8 mouse cellular contexts compared by ENCODE assay signal in genomic region chr10:79925785-79926490, GRCm38 (mm10). TPM values are rescaled to one million over a fixed set of nuclear protein-coding genes. Genes with fewer than 3 reads are reported as not detected.
DNase-seq lines count a peak whose midpoint lies in the region; ATAC-seq lines count a peak whose summit lies in the region.
"Had no signal": no experiment of that assay in that cellular context is flagged by ENCODE, and none has a peak within 500 bp of the region (broad histone marks: within the 10 kb centered on the region; RNA-seq: fewer than 3 reads in every experiment).

No protein-coding gene starts in this region.

- H3K36me3 ChIP-seq in embryonic facial prominence, embryonic 13.5 days, result peaks cover 4% of the 10 kb centered on the region
- H3K36me3 ChIP-seq in intestine, embryonic 15.5 days, result peaks cover 4% of the 10 kb centered on the region; the same call in 1 of the 2 replicates
- peaks cover 4% of the 10 kb centered on the region for H3K36me3 ChIP-seq in neural tube, embryonic 13.5 days

- peak overlapping the region; percentile 98 for H3K27ac ChIP-seq in embryonic facial prominence, embryonic 13.5 days
- peak overlapping the region; percentile 96 for H3K27ac ChIP-seq in intestine, embryonic 15.5 days
- peak overlapping the region; percentile 96; the same call in 1 of the 2 replicates for H3K27ac ChIP-seq in neural tube, embryonic 13.5 days (replicated peaks)

- ATAC-seq in embryonic facial prominence, embryonic 13.5 days (ENCODE audit: insufficient number of reproducible peaks, insufficient read depth, low FRiP score, low TSS enrichment, low read depth), result no peak
- peak; percentile 6; the same call in 1 of the 2 replicates for ATAC-seq in intestine, embryonic 15.5 days
- 0 out of 2 replicates have a peak, but pooled peaks have one; percentile 1 for ATAC-seq in neural tube, embryonic 13.5 days (ENCODE audit: low read depth)

- peak overlapping the region; percentile 96 for H3K9ac ChIP-seq in embryonic facial prominence, embryonic 13.5 days
- peak overlapping the region; percentile 97 for H3K9ac ChIP-seq in intestine, embryonic 15.5 days
- peak overlapping the region; percentile 94 for H3K9ac ChIP-seq in neural tube, embryonic 13.5 days

- H3K9me3 ChIP-seq in embryonic facial prominence, embryonic 13.5 days, result no peaks in the 10 kb centered on the region
- H3K9me3 ChIP-seq in intestine, embryonic 15.5 days, result no peaks in the 10 kb centered on the region
- no peaks in the 10 kb centered on the region for H3K9me3 ChIP-seq in neural tube, embryonic 13.5 days

- 8% methylated on average over 15 of the region's 15 CpGs for WGBS in embryonic facial prominence, embryonic 13.5 days
- 5% methylated on average over 14 of the region's 15 CpGs for WGBS in intestine, embryonic 15.5 days
- WGBS in neural tube, embryonic 13.5 days, result 9% methylated on average over 15 of the region's 15 CpGs

- H3K4me2 ChIP-seq in embryonic facial prominence, embryonic 13.5 days, result peak overlapping the region; percentile 89
- H3K4me2 ChIP-seq in intestine, embryonic 15.5 days (replicated peaks), result peak overlapping the region; percentile 92
- H3K4me2 ChIP-seq in neural tube, embryonic 13.5 days, result peak overlapping the region; percentile 76

- DNase-seq in spleen, adult 12 weeks (ENCODE audit: low spot score), result peak; percentile 38
- DNase-seq in spleen, postnatal 14 days (ENCODE audit: low spot score in 2 of 2), result no peak
- no peak for DNase-seq in layer of hippocampus, postnatal 10 days (ENCODE audit: low spot score in 2 of 2)
- DNase-seq in adrenal gland, postnatal 36 days, result no peak

- H3K4me1 ChIP-seq in embryonic facial prominence, embryonic 13.5 days, result peaks cover 42% of the 10 kb centered on the region
- H3K4me1 ChIP-seq in intestine, embryonic 15.5 days (replicated peaks), result peaks cover 42% of the 10 kb centered on the region
- H3K4me1 ChIP-seq in neural tube, embryonic 13.5 days (replicated peaks), result peaks cover 45% of the 10 kb centered on the region

- peak overlapping the region; percentile 95 for H3K4me3 ChIP-seq in embryonic facial prominence, embryonic 13.5 days
- H3K4me3 ChIP-seq in intestine, embryonic 15.5 days (replicated peaks), result peak overlapping the region; percentile 98
- H3K4me3 ChIP-seq in neural tube, embryonic 13.5 days, result peak overlapping the region; percentile 96

- H3K27me3 ChIP-seq in embryonic facial prominence, embryonic 13.5 days, result peaks cover 35% of the 10 kb centered on the region
- H3K27me3 ChIP-seq in intestine, embryonic 15.5 days (replicated peaks), result peaks cover 25% of the 10 kb centered on the region
- H3K27me3 ChIP-seq in neural tube, embryonic 13.5 days, result peaks cover 34% of the 10 kb centered on the region

RNA-seq across cellular contexts. Expression of gene Arid3a, which starts 0.9 kb away (rescaled TPM):
- 5.3 and 6.9 TPM in 2 replicates for polyA plus RNA-seq in embryonic facial prominence, embryonic 13.5 days (2015; fragmentation: Nextera tagmentation; extraction: Ambion mirVana)
- polyA plus RNA-seq in intestine, embryonic 15.5 days (2015; fragmentation: Nextera tagmentation; extraction: Ambion mirVana), result 18.7 and 19.0 TPM in 2 replicates
- polyA plus RNA-seq in neural tube, embryonic 13.5 days (2015; fragmentation: Nextera tagmentation; extraction: Ambion mirVana), result 3.4 and 5.4 TPM in 2 replicates
- total RNA-seq in layer of hippocampus, postnatal 10 days (2021), result 1 to 10 TPM; 5.5 to 8.4 TPM
- 1 to 10 TPM; 3.0 to 4.1 TPM for total RNA-seq in adrenal gland, postnatal 36 days (2021)

RNA-seq across cellular contexts. Expression of gene R3hdm4, which starts 4.9 kb away (rescaled TPM):
- 190 and 206 TPM in 2 replicates for polyA plus RNA-seq in embryonic facial prominence, embryonic 13.5 days (2015; fragmentation: Nextera tagmentation; extraction: Ambion mirVana)
- 108 and 116 TPM in 2 replicates for polyA plus RNA-seq in intestine, embryonic 15.5 days (2015; fragmentation: Nextera tagmentation; extraction: Ambion mirVana)
- polyA plus RNA-seq in neural tube, embryonic 13.5 days (2015; fragmentation: Nextera tagmentation; extraction: Ambion mirVana), result 237 and 249 TPM in 2 replicates
- 100 to 1,000 TPM; 380 to 386 TPM for total RNA-seq in layer of hippocampus, postnatal 10 days (2021)
- 100 to 1,000 TPM; 104 to 118 TPM for total RNA-seq in adrenal gland, postnatal 36 days (2021)

RNA-seq across cellular contexts. Expression of gene Kiss1r, which starts 9.2 kb away (rescaled TPM):
- 0.98 and 1.3 TPM in 2 replicates for polyA plus RNA-seq in embryonic facial prominence, embryonic 13.5 days (2015; fragmentation: Nextera tagmentation; extraction: Ambion mirVana)
- 0.52 and 1.1 TPM in 2 replicates for polyA plus RNA-seq in intestine, embryonic 15.5 days (2015; fragmentation: Nextera tagmentation; extraction: Ambion mirVana)
- polyA plus RNA-seq in neural tube, embryonic 13.5 days (2015; fragmentation: Nextera tagmentation; extraction: Ambion mirVana), result 2.1 and 2.4 TPM in 2 replicates
- 1 to 10 TPM; 7.5 TPM for total RNA-seq in layer of hippocampus, postnatal 10 days (2021)
- total RNA-seq in adrenal gland, postnatal 36 days (2021), result 1 to 10 TPM; 1.2 to 1.3 TPM

RNA-seq across cellular contexts. Expression of gene Gm26602, which starts 15.3 kb away (rescaled TPM):
- polyA plus RNA-seq in embryonic facial prominence, embryonic 13.5 days (2015; fragmentation: Nextera tagmentation; extraction: Ambion mirVana), result 8.1 and 29.9 TPM in 2 replicates
- polyA plus RNA-seq in intestine, embryonic 15.5 days (2015; fragmentation: Nextera tagmentation; extraction: Ambion mirVana), result 17.7 TPM in 1 of 2 replicates, not detected in the other
- 40.5 and 48.8 TPM in 2 replicates for polyA plus RNA-seq in neural tube, embryonic 13.5 days (2015; fragmentation: Nextera tagmentation; extraction: Ambion mirVana)
- not detected for total RNA-seq in layer of hippocampus, postnatal 10 days (2021)
- total RNA-seq in adrenal gland, postnatal 36 days (2021), result not detected
- total RNA-seq: heart, postnatal 10 days had no signal

RNA-seq across cellular contexts. Expression of gene Med16, which starts 17.2 kb away (rescaled TPM):
- 47.6 and 49.3 TPM in 2 replicates for polyA plus RNA-seq in embryonic facial prominence, embryonic 13.5 days (2015; fragmentation: Nextera tagmentation; extraction: Ambion mirVana)
- 37.3 and 39.8 TPM in 2 replicates for polyA plus RNA-seq in intestine, embryonic 15.5 days (2015; fragmentation: Nextera tagmentation; extraction: Ambion mirVana)
- polyA plus RNA-seq in neural tube, embryonic 13.5 days (2015; fragmentation: Nextera tagmentation; extraction: Ambion mirVana), result 47.4 and 49.0 TPM in 2 replicates
- total RNA-seq in layer of hippocampus, postnatal 10 days (2021), result 10 to 100 TPM; 55.7 to 56.2 TPM
- 10 to 100 TPM; 39.7 to 50.6 TPM for total RNA-seq in adrenal gland, postnatal 36 days (2021)
